Mouse (Mus musculus) lung, adult 2 months (tissue): ENCODE results near the gene Anks1b.

Experiments
- CTCF ChIP-seq: fragments of 200-500 bp; IDR thresholded peaks from 2 replicates; pipeline ENCODE4 v1.5.1; 2011; ENCODE audit warnings: mild to moderate bottlenecking, low read length, control low read depth; ENCODE audit not compliant: insufficient read depth
- POLR2A ChIP-seq: fragments of 200-500 bp; IDR thresholded peaks from 2 replicates; pipeline ENCODE4 v1.6.1; 2011; ENCODE audit warnings: low read depth, mild to moderate bottlenecking, control low read depth, low read length, borderline replicate concordance; ENCODE audit errors: extremely low read depth

DNA sequence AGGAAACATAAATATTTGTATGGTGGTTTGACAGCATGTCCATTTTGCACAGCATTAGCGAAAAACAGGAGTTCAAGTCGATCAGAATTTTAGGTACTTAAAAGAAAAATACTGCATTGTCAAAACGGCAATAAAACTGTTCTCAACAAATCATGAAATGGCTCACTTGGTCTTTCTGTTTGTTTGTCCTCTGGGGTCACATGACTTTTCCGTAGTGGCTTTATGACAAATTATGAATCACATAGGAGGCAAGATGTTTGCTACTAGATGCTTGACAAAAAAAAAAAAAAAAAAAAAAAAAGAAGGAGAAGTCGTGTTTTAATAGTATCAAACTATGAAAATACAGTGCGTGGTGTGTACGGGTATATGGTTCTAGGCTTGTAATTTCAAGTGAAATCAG, 495.7 kb downstream of the Anks1b start:
- TF ChIP-seq POLR2A (no peak), CTCF (no peak)
